Mouse (Mus musculus) adrenal gland, postnatal 0 days (tissue): ENCODE measurements around the gene Olfr1260. TPM values are rescaled to one million over a fixed set of nuclear protein-coding genes. Genes with fewer than 3 reads are reported as not detected.

Experiments used
- polyA plus RNA-seq: library from polyadenylated mRNA; unstranded; fragments of >200 nt; fragmentation: Nextera tagmentation; extraction: Ambion mirVana; gene quantifications from 2 replicates; pipeline ENCODE4 v1.2.1, GENCODE M21; 2015

Gene Olfr1260
- 0.23 and 0.35 TPM in 2 replicates for polyA plus RNA-seq

DNA sequence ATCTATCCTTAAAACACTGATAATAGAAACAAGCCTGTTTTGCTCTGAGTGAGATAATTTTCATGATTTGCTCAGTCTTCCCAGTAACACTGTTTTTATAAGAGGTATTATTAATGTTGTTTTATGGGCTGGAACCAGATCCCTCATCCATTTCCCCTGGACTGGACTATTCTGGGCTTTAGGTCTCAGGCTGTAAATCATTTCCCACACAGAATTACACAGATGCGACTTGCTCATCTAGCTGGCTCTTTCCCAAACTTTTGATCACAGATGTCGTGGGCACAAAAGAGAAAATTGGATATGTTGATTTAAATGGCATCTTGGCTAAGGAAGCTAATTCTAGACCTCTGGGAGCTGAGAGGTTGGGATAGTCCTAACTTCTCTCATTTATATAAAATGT, at the start of gene Olfr1260:
Gene Olfr1260 (plus strand): TSS at position 157 of the 400 bp plus-strand sequence.

DNA sequence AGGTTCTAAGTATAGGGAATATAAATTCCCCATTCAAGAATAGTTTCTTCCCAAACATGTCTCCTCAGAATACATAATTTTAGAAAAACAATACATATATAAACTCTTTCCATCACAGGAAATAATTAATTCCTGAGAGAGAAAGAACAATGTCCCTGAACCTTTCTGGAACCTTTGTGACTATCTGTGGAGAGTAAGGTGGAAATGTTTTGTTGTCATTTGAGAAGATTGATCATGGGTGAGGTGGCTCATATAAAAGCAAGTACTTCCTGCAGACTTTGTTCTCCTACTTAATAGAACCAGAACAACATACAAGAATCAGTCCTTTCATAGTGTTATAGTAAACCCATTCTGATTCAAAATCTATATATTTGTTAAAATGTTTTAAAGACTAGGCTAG, 47.1 kb upstream of the Olfr1260 start, which contains the start of gene Olfr1258:
Gene Olfr1258 (plus strand): TSS at position 301 of the 400 bp plus-strand sequence.

GRCm38 (mm10) chr2:89948564-89948963, 25.6 kb upstream of the Olfr1260 start, which contains the start of gene Olfr1259:
Gene Olfr1259 (minus strand): TSS chr2:89948664.

DNA sequence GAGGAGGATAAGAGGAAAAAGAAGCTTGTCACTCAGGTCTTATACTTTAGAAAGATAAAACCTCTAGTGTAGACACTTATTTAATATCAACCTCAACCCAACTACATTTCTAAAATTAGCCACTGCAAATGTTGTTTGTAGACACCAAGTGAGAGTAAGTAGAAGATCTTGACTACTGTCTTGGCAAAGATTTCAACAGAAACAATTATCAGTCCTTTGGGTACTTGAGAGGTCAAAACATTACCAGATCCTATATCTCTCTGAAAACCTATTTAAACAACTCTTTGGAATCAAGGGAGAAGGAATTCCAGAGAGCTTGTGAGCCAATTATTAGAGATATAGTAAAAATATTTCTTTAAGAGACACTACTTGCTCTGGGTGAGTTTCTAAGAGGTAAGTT, 16.8 kb downstream of the Olfr1260 start, which contains the start of gene Olfr1261:
Gene Olfr1261 (plus strand): TSS at position 301 of the 400 bp plus-strand sequence.

GRCm38 (mm10) chr2:89999845-90000244, 25.7 kb downstream of the Olfr1260 start, which contains the start of gene Olfr1262:
Gene Olfr1262 (plus strand): TSS chr2:90000145.

GRCm38 (mm10) chr2:90011831-90012230, 37.7 kb downstream of the Olfr1260 start, which contains the start of gene Olfr1263:
Gene Olfr1263 (plus strand): TSS chr2:90012131.

GRCm38 (mm10) chr2:90025477-90025876, 51.3 kb downstream of the Olfr1260 start, which contains the start of gene Olfr1264:
Gene Olfr1264 (minus strand): TSS chr2:90025577.

Other genes starting within 250 kb of the Olfr1260 start
- not detected in 2 replicates for gene Olfr1252, start 249.3 kb upstream of the Olfr1260 start, polyA plus RNA-seq
- gene Olfr1253, start 217.2 kb upstream of the Olfr1260 start, polyA plus RNA-seq = not detected in 2 replicates
- gene Olfr1254, start 180.7 kb upstream of the Olfr1260 start, polyA plus RNA-seq = not detected in 2 replicates
- gene Olfr1255, start 162.3 kb upstream of the Olfr1260 start, polyA plus RNA-seq = not detected in 2 replicates
- not detected in 2 replicates for gene Olfr1256, start 132.8 kb upstream of the Olfr1260 start, polyA plus RNA-seq
- gene Olfr48, start 126.1 kb upstream of the Olfr1260 start, polyA plus RNA-seq = not detected in 2 replicates
- not detected in 2 replicates for gene Olfr1257, start 95.9 kb upstream of the Olfr1260 start, polyA plus RNA-seq
- not detected in 2 replicates for gene Olfr1258, start 47.0 kb upstream of the Olfr1260 start, polyA plus RNA-seq
- not detected in 2 replicates for gene Olfr1259, start 25.7 kb upstream of the Olfr1260 start, polyA plus RNA-seq
- not detected in 2 replicates for gene Olfr1261, start 16.9 kb downstream of the Olfr1260 start, polyA plus RNA-seq
- not detected in 2 replicates for gene Olfr1262, start 25.8 kb downstream of the Olfr1260 start, polyA plus RNA-seq
- not detected in 2 replicates for gene Olfr1263, start 37.8 kb downstream of the Olfr1260 start, polyA plus RNA-seq
- gene Olfr1264, start 51.2 kb downstream of the Olfr1260 start, polyA plus RNA-seq = not detected in 2 replicates
- not detected in 2 replicates for gene Olfr1265, start 61.0 kb downstream of the Olfr1260 start, polyA plus RNA-seq
- not detected in 2 replicates for gene Olfr140, start 89.3 kb downstream of the Olfr1260 start, polyA plus RNA-seq
- not detected in 2 replicates for gene Olfr1269, start 147.1 kb downstream of the Olfr1260 start, polyA plus RNA-seq
- not detected in 2 replicates for gene Olfr32, start 168.0 kb downstream of the Olfr1260 start, polyA plus RNA-seq
- not detected in 2 replicates for gene Olfr1270, start 178.8 kb downstream of the Olfr1260 start, polyA plus RNA-seq